Mouse (Mus musculus) heart, adult 2 months (tissue): Measurements from ENCODE around the gene Cdh6. TPM values are rescaled to one million over a fixed set of nuclear protein-coding genes. Genes with fewer than 3 reads are reported as not detected.
A peak's percentile ranks its signal among the peaks of the same experiment; 100 is the strongest.

ENCODE experiments used
- DNase-seq, 2 experiments: peaks; one replicate each; pipeline ENCODE4 v3.0.0; 2021
- H3K27ac ChIP-seq: fragments of 200-600 bp; 2 replicates; pipeline ENCODE4 v1.8.1; 2022
- H3K27me3 ChIP-seq: fragments of 200-500 bp; 2 replicates; pipeline ENCODE4 v1.6.1; 2012; ENCODE audit warnings: mild to moderate bottlenecking, low read length, inconsistent platforms, mixed read lengths; ENCODE audit not compliant: control insufficient read depth, insufficient read depth
- H3K36me3 ChIP-seq: fragments of 200-500 bp; 2 replicates; pipeline ENCODE4 v1.6.1; 2012; ENCODE audit warnings: low read length, inconsistent platforms; ENCODE audit not compliant: control insufficient read depth, insufficient read depth
- H3K4me1 ChIP-seq: fragments of 200-500 bp; 2 replicates; pipeline ENCODE4 v1.6.1; 2011; ENCODE audit warnings: low read length; ENCODE audit not compliant: control insufficient read depth, insufficient read depth
- H3K4me3 ChIP-seq: fragments of 200-600 bp; 2 replicates; pipeline ENCODE4 v1.8.1; 2022
- H3K79me2 ChIP-seq: fragments of 200-500 bp; replicated peaks from 2 replicates; pipeline ENCODE4 v1.6.1; 2012; ENCODE audit warnings: mild to moderate bottlenecking, inconsistent platforms, low read length, moderate library complexity, mixed read lengths; ENCODE audit not compliant: control insufficient read depth, insufficient read depth
- H3K9ac ChIP-seq: fragments of 200-500 bp; 2 replicates; pipeline ENCODE4 v1.6.1; 2012; ENCODE audit warnings: low read depth, mild to moderate bottlenecking, control low read depth, inconsistent platforms, low read length, mixed read lengths
- CTCF ChIP-seq: fragments of 200-600 bp; IDR thresholded peaks from 2 replicates; pipeline ENCODE4 v1.8.1; 2022; ENCODE audit warnings: antibody characterized with exemption, mild to moderate bottlenecking, moderate library complexity
- EP300 ChIP-seq: fragments of 200-500 bp; IDR thresholded peaks from 2 replicates; pipeline ENCODE4 v1.6.1; 2011; ENCODE audit warnings: low read depth, low read length, control low read depth; ENCODE audit not compliant: insufficient read depth
- POLR2A ChIP-seq: fragments of 200-500 bp; IDR thresholded peaks from 2 replicates; pipeline ENCODE4 v1.6.1; 2011; ENCODE audit warnings: mild to moderate bottlenecking, low read depth, low read length, control low read depth; ENCODE audit not compliant: insufficient read depth
- WGBS: fragments of 180-500 bp; shearing (Covaris S2); methylation state at CpG from one replicate; pipeline ENCODE4 v1.1.7; 2018; 5-methylcytosine and 5-hydroxymethylcytosine counted together
- intact Hi-C: fragments of 180-260 bp; cut with DNase I; formaldehyde crosslinking; loops from one replicate; pipeline ENCODE4 v1.15.1; 2025
- polyA plus RNA-seq: library from polyadenylated mRNA; depleted of rRNA; stranded (reverse); fragments of >200 nt; gene quantifications from 2 replicates; pipeline ENCODE4 v1.2.3, GENCODE M21; 2012
- total RNA-seq, 2 experiments: library from RNA; stranded (reverse); gene quantifications; 2 replicates each; pipeline ENCODE4 v1.2.3; 2021

Gene Cdh6
- total and polyA plus RNA-seq, 3 experiments = 0.16 to 0.78 (median 0.70) TPM

- no peak for DNase-seq
- H3K9ac ChIP-seq = no peak overlapping the region
- TF ChIP-seq EP300 (no peak), CTCF (peak; percentile 63), POLR2A (no peak)
- no peak overlapping the region for H3K4me3 ChIP-seq
- no peak overlapping the region for H3K27ac ChIP-seq
- 49% methylated on average over 7 of the region's 7 CpGs for WGBS
- no peaks in the 10 kb centered on the region for H3K27me3 ChIP-seq
- no peaks in the 10 kb centered on the region for H3K36me3 ChIP-seq
- no peaks in the 10 kb centered on the region for H3K79me2 ChIP-seq
- no peaks in the 10 kb centered on the region for H3K4me1 ChIP-seq
- intact Hi-C loops = no loop called here
Measured at GRCm38 (mm10) chr15:13088504-13089058, 84.9 kb downstream of the Cdh6 start.

- Histone ChIP-seq H3K36me3 (no peaks in the 10 kb centered on the region), H3K4me3 (no peak overlapping the region), H3K4me1 (no peaks in the 10 kb centered on the region), H3K27ac (no peak overlapping the region), H3K27me3 (no peaks in the 10 kb centered on the region), H3K79me2 (no peaks in the 10 kb centered on the region), H3K9ac (no peak overlapping the region)
- TF ChIP-seq CTCF (no peak), POLR2A (no peak), EP300 (no peak)
- WGBS = 77% methylated on average over 9 of the region's 9 CpGs
- intact Hi-C loops = no loop called here
- DNase-seq = no peak
Measured at GRCm38 (mm10) chr15:13084746-13085145, 88.7 kb downstream of the Cdh6 start.

GRCm38 (mm10) chr15:13076908-13077669 is 96.4 kb downstream of the Cdh6 start:
- no peak overlapping the region for H3K4me3 ChIP-seq
- H3K27ac ChIP-seq = no peak overlapping the region
- DNase-seq = no peak
- H3K79me2 ChIP-seq = no peaks in the 10 kb centered on the region
- no peaks in the 10 kb centered on the region for H3K4me1 ChIP-seq
- WGBS = 47% methylated on average over 8 of the region's 8 CpGs
- intact Hi-C loops = no loop called here
- H3K36me3 ChIP-seq = no peaks in the 10 kb centered on the region
- H3K9ac ChIP-seq = no peak overlapping the region
- TF ChIP-seq POLR2A = no peak
- TF ChIP-seq EP300 = no peak
- TF ChIP-seq CTCF = no peak
- H3K27me3 ChIP-seq = no peaks in the 10 kb centered on the region

DNA sequence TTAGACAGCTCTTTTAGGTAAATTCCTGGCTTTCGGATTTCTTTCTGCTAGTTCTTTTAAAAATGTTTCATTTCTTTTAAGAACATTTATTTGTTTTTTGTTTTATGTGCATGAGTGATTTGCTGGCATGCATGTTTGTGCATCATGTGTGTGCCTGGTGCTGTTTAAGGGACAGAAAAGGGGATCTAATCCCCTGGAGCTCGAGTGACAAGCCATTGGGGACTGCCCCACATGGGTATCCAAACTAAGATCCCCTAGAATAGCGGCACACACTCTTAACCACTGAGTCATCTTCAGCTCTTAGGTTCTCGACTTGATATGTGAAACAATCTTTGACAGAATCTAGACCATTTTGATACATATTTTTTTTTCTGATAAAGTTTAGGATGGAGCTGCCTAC is 99.4 kb downstream of the Cdh6 start:
- DNase-seq = no peak
- TF ChIP-seq EP300 (no peak), POLR2A (no peak), CTCF (no peak)
- Histone ChIP-seq H3K27ac (no peak overlapping the region), H3K9ac (no peak overlapping the region), H3K27me3 (no peaks in the 10 kb centered on the region), H3K36me3 (no peaks in the 10 kb centered on the region), H3K4me3 (no peak overlapping the region), H3K79me2 (no peaks in the 10 kb centered on the region), H3K4me1 (no peaks in the 10 kb centered on the region)
- intact Hi-C loops = no loop called here
- 65% methylated on average over 4 of the region's 4 CpGs for WGBS

DNA sequence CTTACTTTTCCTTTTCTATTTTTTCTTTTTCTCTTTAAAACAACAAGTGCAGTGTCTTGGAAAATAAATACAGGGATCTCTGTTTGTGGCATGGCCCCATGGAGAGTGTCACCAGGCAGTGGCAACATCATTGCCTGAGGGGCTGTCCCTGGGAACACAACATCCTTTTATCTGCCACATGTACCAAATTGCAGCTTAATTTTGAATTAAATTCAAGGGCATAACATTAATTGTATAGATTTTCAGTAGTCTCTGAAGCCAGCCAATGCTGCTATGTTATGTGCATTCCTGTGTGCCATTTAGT is 105.3 kb downstream of the Cdh6 start:
- intact Hi-C loops = no loop called here
- Histone ChIP-seq H3K36me3 (no peaks in the 10 kb centered on the region), H3K4me3 (no peak overlapping the region), H3K79me2 (no peaks in the 10 kb centered on the region), H3K27me3 (no peaks in the 10 kb centered on the region), H3K9ac (no peak overlapping the region), H3K4me1 (no peaks in the 10 kb centered on the region; the same call in 1 of the 2 replicates), H3K27ac (no peak overlapping the region)
- no peak for DNase-seq
- no peak for TF ChIP-seq POLR2A
- TF ChIP-seq EP300 = no peak
- TF ChIP-seq CTCF = no peak

- no peak for DNase-seq
- H3K79me2 ChIP-seq = no peaks in the 10 kb centered on the region
- H3K9ac ChIP-seq = no peak overlapping the region
- intact Hi-C loops = no loop called here
- H3K36me3 ChIP-seq = no peaks in the 10 kb centered on the region
- TF ChIP-seq POLR2A (no peak), CTCF (no peak), EP300 (no peak)
- no peaks in the 10 kb centered on the region; the same call in 1 of the 2 replicates for H3K4me1 ChIP-seq
- no peak overlapping the region for H3K4me3 ChIP-seq
- H3K27me3 ChIP-seq = no peaks in the 10 kb centered on the region
- WGBS = 25% methylated on average over 20 of the region's 20 CpGs
- H3K27ac ChIP-seq = no peak overlapping the region
Measured at GRCm38 (mm10) chr15:13067429-13068212, 105.9 kb downstream of the Cdh6 start.
